Mouse (Mus musculus) E14TG2a.4 (cell line): Measurements from ENCODE around the gene Ttc22.

Source experiments
- CTCF ChIP-seq: conservative IDR thresholded peaks from 2 replicates; pipeline ENCODE4 v1.5.1; 2014; ENCODE audit warnings: low read length
- NANOG ChIP-seq: IDR thresholded peaks from 2 replicates; pipeline ENCODE4 v1.6.1; 2014; ENCODE audit warnings: borderline replicate concordance, low read length, mixed read lengths
- POU5F1 ChIP-seq: IDR thresholded peaks from 2 replicates; pipeline ENCODE4 v1.6.1; 2014; ENCODE audit warnings: low read length, borderline replicate concordance

DNA sequence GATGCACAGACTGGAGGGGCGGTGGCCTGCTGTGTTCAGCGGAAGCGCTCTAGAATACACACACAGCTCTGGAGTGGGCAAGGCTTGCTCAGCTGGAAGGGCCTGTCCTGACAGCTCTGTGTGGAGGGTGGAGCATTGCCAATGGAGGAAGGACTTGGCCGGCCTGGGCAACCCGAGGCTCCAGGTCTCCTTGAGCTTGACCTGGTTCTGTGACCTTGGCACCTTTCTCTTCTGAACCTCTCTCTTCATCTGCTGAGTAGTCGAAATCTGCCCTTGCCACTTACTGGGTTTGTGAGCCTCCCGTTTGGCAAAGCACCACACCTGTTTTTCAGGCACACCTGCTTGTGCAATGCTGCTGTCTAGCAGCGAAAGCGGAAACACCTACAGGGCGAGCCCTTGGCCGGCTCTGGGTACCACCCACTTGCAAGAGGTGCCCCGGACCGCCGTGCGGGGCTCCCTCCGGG is at the start of gene Ttc22:
- no peak for TF ChIP-seq CTCF
- no peak for TF ChIP-seq NANOG
- no peak for TF ChIP-seq POU5F1
